Comparison of ENCODE assay signal across 7 mouse cellular contexts in the genomic region with DNA sequence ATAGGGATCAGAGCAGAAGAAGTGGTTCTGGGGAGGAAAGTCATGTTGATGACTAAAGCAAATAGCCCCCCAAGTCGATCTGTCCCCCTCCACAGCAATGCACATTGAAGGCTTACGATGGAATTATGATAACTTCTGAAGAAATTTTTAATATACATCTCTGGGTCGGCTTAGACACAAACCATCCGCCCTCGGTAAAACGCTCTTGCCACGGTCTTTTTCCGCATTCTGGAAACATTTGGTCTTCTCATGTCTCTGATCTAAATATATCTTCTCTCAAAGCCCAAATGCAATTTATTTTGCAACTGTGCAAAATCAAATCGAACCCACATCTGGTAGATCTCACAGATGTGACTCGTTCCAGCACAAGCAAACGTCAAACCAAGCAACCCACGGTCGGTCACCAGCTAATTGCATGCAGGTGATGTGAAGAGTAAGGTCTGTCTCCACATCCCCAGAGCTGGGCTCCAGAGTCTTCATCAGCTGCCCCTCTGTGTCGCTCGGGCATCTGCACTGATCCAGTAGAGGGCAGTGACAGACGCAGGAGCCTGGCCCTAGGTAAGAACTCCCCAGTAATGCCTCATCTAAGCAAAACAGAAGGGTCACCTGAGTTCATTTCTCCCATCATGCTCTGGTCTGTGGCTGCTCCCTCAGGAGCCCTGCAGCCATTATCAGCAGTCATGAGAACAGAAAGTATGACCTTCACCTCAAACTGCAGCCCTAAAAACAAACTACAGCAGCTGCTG.
A peak's percentile ranks its signal among the peaks of the same experiment; 100 is the strongest.
DNase-seq lines count a peak whose midpoint lies in the region; ATAC-seq and TF ChIP-seq lines count a peak whose summit lies in the region.

No protein-coding gene starts in this region.

- H3K4me3 ChIP-seq in ES-Bruce4 (ENCODE audit: low read depth, low read length), result no peak overlapping the region
- no peak overlapping the region for H3K4me3 ChIP-seq in heart, embryonic 16.5 days (ENCODE audit: low read length)
- H3K4me3 ChIP-seq in limb, embryonic 15.5 days, result no peak overlapping the region
- no peak overlapping the region for H3K4me3 ChIP-seq in cerebellum, adult 2 months (replicated peaks; ENCODE audit: insufficient read depth, low read depth, low read length)

- TF ChIP-seq POLR2A in ES-Bruce4 (IDR thresholded peaks at IDR 0.05; ENCODE audit: insufficient read depth, low read length), result no peak
- TF ChIP-seq POLR2A in cerebellum, adult 2 months (IDR thresholded peaks at IDR 0.05; ENCODE audit: borderline replicate concordance, insufficient read depth, low read length), result no peak

- TF ChIP-seq EP300 in ES-Bruce4 (IDR thresholded peaks at IDR 0.05; ENCODE audit: insufficient read depth, low read depth, low read length), result no peak

- H3K9me3 ChIP-seq in ES-Bruce4 (replicated peaks; ENCODE audit: control insufficient read depth, insufficient read depth, low read length, poor library complexity, severe bottlenecking), result no peaks in the 10 kb centered on the region
- H3K9me3 ChIP-seq in heart, embryonic 16.5 days (replicated peaks; ENCODE audit: control insufficient read depth, low read length), result no peaks in the 10 kb centered on the region
- H3K9me3 ChIP-seq in limb, embryonic 15.5 days, result no peaks in the 10 kb centered on the region

- peak; percentile 0 for TF ChIP-seq CTCF in ES-Bruce4 (IDR thresholded peaks at IDR 0.05; ENCODE audit: low read depth, low read length)
- no peak for TF ChIP-seq CTCF in cerebellum, adult 2 months (IDR thresholded peaks at IDR 0.05; ENCODE audit: borderline replicate concordance, insufficient read depth, low read depth, low read length)

- no peak overlapping the region for H3K9ac ChIP-seq in ES-Bruce4 (ENCODE audit: low read depth, poor library complexity, severe bottlenecking)
- H3K9ac ChIP-seq in heart, embryonic 16.5 days (ENCODE audit: low read length), result no peak overlapping the region
- no peak overlapping the region for H3K9ac ChIP-seq in limb, embryonic 15.5 days

- no peaks in the 10 kb centered on the region for H3K36me3 ChIP-seq in ES-Bruce4 (ENCODE audit: control insufficient read depth, insufficient read depth, low read length, poor library complexity, severe bottlenecking)
- H3K36me3 ChIP-seq in heart, embryonic 16.5 days (ENCODE audit: control insufficient read depth, insufficient read depth), result no peaks in the 10 kb centered on the region
- no peaks in the 10 kb centered on the region for H3K36me3 ChIP-seq in limb, embryonic 15.5 days

- WGBS in heart, embryonic 16.5 days, result 81% methylated on average over 16 of the region's 16 CpGs
- 48% methylated on average over 16 of the region's 16 CpGs for WGBS in limb, embryonic 15.5 days
- WGBS in cerebellum, adult 2 months, result 91% methylated on average over 16 of the region's 16 CpGs

- no peak overlapping the region for H3K27ac ChIP-seq in ES-Bruce4 (ENCODE audit: insufficient read depth, low read length)
- peak overlapping the region; percentile 57; the same call in 1 of the 2 replicates for H3K27ac ChIP-seq in heart, embryonic 16.5 days (ENCODE audit: low read length)
- H3K27ac ChIP-seq in limb, embryonic 15.5 days, result peak overlapping the region; percentile 74
- H3K27ac ChIP-seq in cerebellum, adult 2 months (ENCODE audit: insufficient read depth, low read length), result no peak overlapping the region

- peaks cover 2% of the 10 kb centered on the region; the same call in 1 of the 2 replicates for H3K27me3 ChIP-seq in ES-Bruce4 (ENCODE audit: control insufficient read depth, insufficient read depth, low read length, poor library complexity, severe bottlenecking)
- H3K27me3 ChIP-seq in heart, embryonic 16.5 days (ENCODE audit: control insufficient read depth, insufficient read depth, low read length), result no peaks in the 10 kb centered on the region
- no peaks in the 10 kb centered on the region for H3K27me3 ChIP-seq in limb, embryonic 15.5 days
- H3K27me3 ChIP-seq in cerebellum, adult 2 months (ENCODE audit: control insufficient read depth, insufficient read depth, low read length), result no peaks in the 10 kb centered on the region

- ATAC-seq in heart, embryonic 16.5 days (replicated peaks; ENCODE audit: extremely low read depth, insufficient read depth, low FRiP score), result peak; percentile 28; the same call in 1 of the 2 replicates
- no peak for ATAC-seq in limb, embryonic 15.5 days (ENCODE audit: insufficient number of reproducible peaks, low FRiP score, low TSS enrichment, low read depth)

- H3K4me1 ChIP-seq in ES-Bruce4 (ENCODE audit: control insufficient read depth, insufficient read depth, low read length), result no peaks in the 10 kb centered on the region
- peaks cover 6% of the 10 kb centered on the region; the same call in 1 of the 2 replicates for H3K4me1 ChIP-seq in heart, embryonic 16.5 days (ENCODE audit: control insufficient read depth, insufficient read depth, low read length)
- peaks cover 6% of the 10 kb centered on the region; the same call in 1 of the 2 replicates for H3K4me1 ChIP-seq in limb, embryonic 15.5 days
- H3K4me1 ChIP-seq in cerebellum, adult 2 months (ENCODE audit: control insufficient read depth, insufficient read depth, low read length), result no peaks in the 10 kb centered on the region

- no peak overlapping the region for H3K4me2 ChIP-seq in heart, embryonic 16.5 days (ENCODE audit: low read depth, low read length)
- H3K4me2 ChIP-seq in limb, embryonic 15.5 days, result no peak overlapping the region

- peak; percentile 36 for DNase-seq in ZHBTc4 (ENCODE audit: low read depth, low spot score)
- no peak for DNase-seq in cerebellum, adult 2 months
- DNase-seq in right cerebral cortex, postnatal 4 days, result no peak
- DNase-seq in layer of hippocampus, adult 8-10 months (ENCODE audit: low spot score in 2 of 2), result no peak

Comparison
In these comparisons a context has a peak if more than half of its experiments do, and no peak if none do; other contexts are left out.
1. H3K27ac ChIP-seq: peak in heart, embryonic 16.5 days (single experiment) and limb, embryonic 15.5 days (single experiment); none in ES-Bruce4 (single experiment) and cerebellum, adult 2 months (single experiment).